44 mouse cellular contexts compared by ENCODE assay signal in genomic region chr13:64089130-64089529, GRCm38 (mm10). TPM values are rescaled to one million over a fixed set of nuclear protein-coding genes. Genes with fewer than 3 reads are reported as not detected.
"Had no signal": no experiment of that assay in that cellular context is flagged by ENCODE, and none has a peak within 500 bp of the region (broad histone marks: within the 10 kb centered on the region; RNA-seq: fewer than 3 reads in every experiment).

Hsd17b3 (minus strand) TSS chr13:64089230.

- H3K27ac ChIP-seq: heart, adult 2 months; heart, embryonic 10.5 days; heart, embryonic 13.5 days; heart, embryonic 15.5 days; hindbrain, embryonic 10.5 days; hindbrain, embryonic 12.5 days; hindbrain, embryonic 13.5 days; hindbrain, embryonic 14.5 days; hindbrain, embryonic 15.5 days; hindbrain, postnatal 0 days; intestine, embryonic 15.5 days; kidney, embryonic 15.5 days; kidney, postnatal 0 days; layer of hippocampus, adult 2 months had no signal

- H3K9me3 ChIP-seq: heart, embryonic 10.5 days; heart, embryonic 12.5 days; heart, embryonic 13.5 days; heart, embryonic 15.5 days; hindbrain, embryonic 10.5 days; hindbrain, embryonic 12.5 days; hindbrain, embryonic 13.5 days; hindbrain, embryonic 15.5 days; intestine, embryonic 15.5 days; kidney, embryonic 15.5 days had no signal

- H3K4me1 ChIP-seq: heart, embryonic 10.5 days; hindbrain, embryonic 12.5 days; hindbrain, embryonic 13.5 days; hindbrain, embryonic 15.5 days; intestine, embryonic 15.5 days had no signal

- H3K36me3 ChIP-seq: heart, embryonic 10.5 days; heart, embryonic 12.5 days; heart, embryonic 13.5 days; heart, embryonic 15.5 days; hindbrain, embryonic 10.5 days; hindbrain, embryonic 12.5 days; hindbrain, embryonic 13.5 days; hindbrain, embryonic 15.5 days; intestine, embryonic 15.5 days; kidney, embryonic 15.5 days had no signal

- ATAC-seq: hindbrain, embryonic 16.5 days; hindbrain, postnatal 0 days; inflammation-experienced regulatory T-cells, adult 6 months; intestine, embryonic 15.5 days; intestine, embryonic 16.5 days; intestine, postnatal 0 days had no signal

- H3K4me3 ChIP-seq: heart, adult 2 months; heart, embryonic 10.5 days; heart, embryonic 12.5 days; heart, embryonic 13.5 days; heart, embryonic 15.5 days; hindbrain, embryonic 10.5 days; hindbrain, embryonic 12.5 days; hindbrain, embryonic 13.5 days; hindbrain, embryonic 15.5 days; intestine, embryonic 15.5 days; kidney, embryonic 15.5 days; layer of hippocampus, adult 2 months had no signal

- H3K9ac ChIP-seq: heart, embryonic 12.5 days; heart, embryonic 13.5 days; heart, embryonic 15.5 days; hindbrain, embryonic 12.5 days; hindbrain, embryonic 13.5 days; hindbrain, embryonic 14.5 days; hindbrain, embryonic 15.5 days; intestine, embryonic 15.5 days; kidney, embryonic 15.5 days had no signal

- H3K4me2 ChIP-seq: heart, embryonic 11.5 days; heart, embryonic 12.5 days; heart, embryonic 13.5 days; heart, embryonic 15.5 days; hindbrain, embryonic 12.5 days; hindbrain, embryonic 13.5 days; hindbrain, embryonic 14.5 days; hindbrain, embryonic 15.5 days; intestine, embryonic 15.5 days; kidney, embryonic 15.5 days had no signal

- H3K27me3 ChIP-seq: heart, embryonic 12.5 days; heart, embryonic 13.5 days; heart, embryonic 15.5 days; hindbrain, embryonic 12.5 days; hindbrain, embryonic 15.5 days; intestine, embryonic 15.5 days; kidney, embryonic 15.5 days had no signal

- DNase-seq: heart, adult 18-20 months; heart, adult 2 months; heart, postnatal 10 days; heart, postnatal 14 days; heart, postnatal 36 days; heart, postnatal 4 days; kidney, adult 11 months; kidney, adult 18-20 months; kidney, adult 2 months; kidney, adult 8-10 months; kidney, adult 9 months; kidney, postnatal 10 days; kidney, postnatal 14 days; kidney, postnatal 25 days; kidney, postnatal 36 days; kidney, postnatal 4 days; layer of hippocampus, adult 9-11 months had no signal

RNA-seq across cellular contexts. Expression of gene Hsd17b3, which starts in this region (rescaled TPM):
- polyA plus RNA-seq: heart, adult 2 months; heart, embryonic 10.5 days; heart, embryonic 11.5 days; heart, embryonic 12.5 days; heart, embryonic 13.5 days; heart, embryonic 14.5 days; heart, embryonic 15.5 days; heart, embryonic 16.5 days; heart, postnatal 0 days; hindbrain, embryonic 10.5 days; hindbrain, embryonic 11.5 days; hindbrain, embryonic 12.5 days; hindbrain, embryonic 13.5 days; hindbrain, embryonic 14.5 days; hindbrain, embryonic 15.5 days; hindbrain, embryonic 16.5 days; hindbrain, postnatal 0 days; inflammation-experienced regulatory T-cells, adult 6 months; intestine, embryonic 14.5 days; intestine, embryonic 15.5 days; intestine, embryonic 16.5 days; kidney, adult 2 months; kidney, embryonic 14.5 days; kidney, embryonic 15.5 days; kidney, embryonic 16.5 days; kidney, postnatal 0 days; large intestine, adult 2 months had no signal
